Mouse (Mus musculus): ENCODE measurements around the gene Doc2b.

DNA sequence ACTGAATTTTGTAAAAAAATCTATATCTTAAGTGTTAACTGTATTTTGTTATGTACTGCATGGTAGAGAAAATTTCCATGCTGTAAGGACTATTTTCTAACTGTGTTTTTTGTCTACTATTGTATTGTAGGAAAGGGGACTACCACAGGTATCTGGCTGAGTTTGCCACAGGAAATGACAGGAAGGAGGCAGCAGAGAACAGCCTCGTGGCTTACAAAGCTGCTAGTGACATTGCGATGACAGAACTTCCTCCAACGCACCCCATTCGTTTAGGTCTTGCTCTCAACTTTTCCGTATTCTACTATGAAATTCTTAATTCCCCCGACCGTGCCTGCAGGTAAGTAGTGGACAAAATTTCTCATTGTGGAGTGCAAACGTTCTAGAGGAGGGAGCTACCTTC is 39.2 kb downstream of the Doc2b start:
- no peak for TF ChIP-seq CTCF (IDR thresholded peaks at IDR 0.05; ENCODE audit: borderline replicate concordance, insufficient read depth, low read depth, low read length)
- TF ChIP-seq POLR2A (IDR thresholded peaks at IDR 0.05; ENCODE audit: borderline replicate concordance, insufficient read depth, low read length): no peak

All from cerebellum, adult 2 months (tissue).